Mouse (Mus musculus) embryonic facial prominence, embryonic 15.5 days (tissue): ENCODE measurements around the gene Arhgef28. TPM values are rescaled to one million over a fixed set of nuclear protein-coding genes. Genes with fewer than 3 reads are reported as not detected.

Experiments used
- ATAC-seq: fragments of 200-750 bp; cut with Nextera tagmentation; 2 replicates; pipeline ENCODE4 v1.8.0; 2017; ENCODE audit warnings: low read depth, moderate TSS enrichment; ENCODE audit not compliant: insufficient number of reproducible peaks, low FRiP score, low TSS enrichment
- H3K27ac ChIP-seq: fragments of 300-500 bp; sonication (generic); replicated peaks from 2 replicates; pipeline ENCODE4 v1.5.1; 2015; ENCODE audit warnings: mild to moderate bottlenecking, inconsistent platforms
- H3K27me3 ChIP-seq: fragments of 300-500 bp; sonication (generic); 2 replicates; pipeline ENCODE4 v1.6.1; 2015; ENCODE audit warnings: inconsistent platforms
- H3K36me3 ChIP-seq: fragments of 300-500 bp; sonication (generic); 2 replicates; pipeline ENCODE4 v1.6.1; 2015; ENCODE audit warnings: mild to moderate bottlenecking, inconsistent platforms
- H3K4me1 ChIP-seq: fragments of 300-500 bp; sonication (generic); 2 replicates; pipeline ENCODE4 v1.6.1; 2015; ENCODE audit warnings: inconsistent platforms
- H3K4me2 ChIP-seq: fragments of 300-500 bp; sonication (generic); replicated peaks from 2 replicates; pipeline ENCODE4 v1.6.1; 2015; ENCODE audit warnings: mild to moderate bottlenecking, inconsistent platforms
- H3K4me3 ChIP-seq: fragments of 300-500 bp; sonication (generic); replicated peaks from 2 replicates; pipeline ENCODE4 v1.5.1; 2015; ENCODE audit warnings: mild to moderate bottlenecking, inconsistent platforms
- H3K9ac ChIP-seq: fragments of 300-500 bp; sonication (generic); 2 replicates; pipeline ENCODE4 v1.6.1; 2015; ENCODE audit warnings: inconsistent platforms
- H3K9me3 ChIP-seq: fragments of 300-500 bp; sonication (generic); replicated peaks from 2 replicates; pipeline ENCODE4 v1.6.1; 2016; ENCODE audit warnings: inconsistent platforms
- WGBS: fragments of 180-500 bp; shearing (Covaris S2); methylation state at CpG from one replicate; pipeline ENCODE4 v1.1.7; 2015; 5-methylcytosine and 5-hydroxymethylcytosine counted together
- polyA plus RNA-seq: library from polyadenylated mRNA; unstranded; fragments of >200 nt; fragmentation: Nextera tagmentation; extraction: Ambion mirVana; gene quantifications from 2 replicates; pipeline ENCODE4 v1.2.1, GENCODE M21; 2015

The Arhgef28 gene
- polyA plus RNA-seq, 1 experiment from 2014 or later = 14.7 TPM

- no peaks in the 10 kb centered on the region for H3K9me3 ChIP-seq
- no peaks in the 10 kb centered on the region for H3K36me3 ChIP-seq
- no peak overlapping the region for H3K4me3 ChIP-seq
- WGBS = 74% methylated on average over 4 of the region's 4 CpGs
- H3K27ac ChIP-seq = no peak overlapping the region
- ATAC-seq = no peak
- H3K27me3 ChIP-seq = no peaks in the 10 kb centered on the region
- peaks cover under 1% of the 10 kb centered on the region; the same call in 1 of the 2 replicates for H3K4me1 ChIP-seq
- no peak overlapping the region for H3K4me2 ChIP-seq
- H3K9ac ChIP-seq = no peak overlapping the region
Observed at GRCm38 (mm10) chr13:97960142-97960541, 246.1 kb downstream of the Arhgef28 start.

- no peaks in the 10 kb centered on the region for H3K27me3 ChIP-seq
- 31% methylated on average over 7 of the region's 7 CpGs for WGBS
- H3K9me3 ChIP-seq = no peaks in the 10 kb centered on the region
- no peak overlapping the region for H3K4me3 ChIP-seq
- no peak overlapping the region for H3K4me2 ChIP-seq
- H3K4me1 ChIP-seq = peaks cover 3% of the 10 kb centered on the region; the same call in 1 of the 2 replicates
- no peak overlapping the region for H3K9ac ChIP-seq
- no peak for ATAC-seq
- H3K36me3 ChIP-seq = no peaks in the 10 kb centered on the region
- H3K27ac ChIP-seq = no peak overlapping the region
Observed at GRCm38 (mm10) chr13:97959394-97959888, 246.8 kb downstream of the Arhgef28 start.

GRCm38 (mm10) chr13:97955759-97956158, 250.5 kb downstream of the Arhgef28 start:
- WGBS = 67% methylated on average over 9 of the region's 9 CpGs
- no peaks in the 10 kb centered on the region for H3K27me3 ChIP-seq
- H3K4me1 ChIP-seq = peaks cover 3% of the 10 kb centered on the region; the same call in 1 of the 2 replicates
- no peak for ATAC-seq
- no peak overlapping the region for H3K9ac ChIP-seq
- H3K36me3 ChIP-seq = no peaks in the 10 kb centered on the region
- no peak overlapping the region for H3K27ac ChIP-seq
- H3K4me2 ChIP-seq = no peak overlapping the region
- H3K9me3 ChIP-seq = no peaks in the 10 kb centered on the region
- H3K4me3 ChIP-seq = no peak overlapping the region

- Histone ChIP-seq H3K4me2 (no peak overlapping the region), H3K4me3 (no peak overlapping the region), H3K4me1 (peaks cover 3% of the 10 kb centered on the region; the same call in 1 of the 2 replicates), H3K36me3 (no peaks in the 10 kb centered on the region), H3K9me3 (no peaks in the 10 kb centered on the region), H3K9ac (no peak overlapping the region), H3K27me3 (no peaks in the 10 kb centered on the region), H3K27ac (no peak overlapping the region)
- 30% methylated on average over 7 of the region's 7 CpGs for whole genome bisulfite sequencing
- no peak for ATAC-seq
Observed at GRCm38 (mm10) chr13:97954956-97955496, 251.2 kb downstream of the Arhgef28 start.

GRCm38 (mm10) chr13:97954051-97954450, 252.2 kb downstream of the Arhgef28 start:
- no peak overlapping the region for H3K4me3 ChIP-seq
- no peak overlapping the region for H3K27ac ChIP-seq
- no peaks in the 10 kb centered on the region for H3K36me3 ChIP-seq
- H3K27me3 ChIP-seq = no peaks in the 10 kb centered on the region
- WGBS = 51% methylated on average over 6 of the region's 6 CpGs
- no peak overlapping the region for H3K9ac ChIP-seq
- no peak for ATAC-seq
- H3K4me1 ChIP-seq = peaks cover 3% of the 10 kb centered on the region; the same call in 1 of the 2 replicates
- H3K9me3 ChIP-seq = no peaks in the 10 kb centered on the region
- no peak overlapping the region for H3K4me2 ChIP-seq

GRCm38 (mm10) chr13:97953526-97953925, 252.7 kb downstream of the Arhgef28 start:
- Histone ChIP-seq H3K27me3 (no peaks in the 10 kb centered on the region), H3K36me3 (no peaks in the 10 kb centered on the region), H3K9ac (no peak overlapping the region)

GRCm38 (mm10) chr13:97948856-97949255, 257.4 kb downstream of the Arhgef28 start:
- Histone ChIP-seq H3K9ac (no peak overlapping the region), H3K27ac (no peak overlapping the region), H3K9me3 (no peaks in the 10 kb centered on the region), H3K36me3 (no peaks in the 10 kb centered on the region), H3K27me3 (no peaks in the 10 kb centered on the region), H3K4me1 (no peaks in the 10 kb centered on the region), H3K4me2 (no peak overlapping the region), H3K4me3 (no peak overlapping the region)
- 90% methylated on average over 6 of the region's 6 CpGs for WGBS
- no peak for ATAC-seq

More at GRCm38 (mm10) chr13:97953526-97953925, 252.7 kb downstream of the Arhgef28 start:
- Histone ChIP-seq H3K4me1 (peaks cover 3% of the 10 kb centered on the region; the same call in 1 of the 2 replicates), H3K4me3 (no peak overlapping the region), H3K27ac (no peak overlapping the region), H3K4me2 (no peak overlapping the region), H3K9me3 (no peaks in the 10 kb centered on the region)
- 81% methylated on average over 19 of the region's 19 CpGs for WGBS
- no peak for ATAC-seq

GRCm38 (mm10) chr13:97947598-97947997, 258.6 kb downstream of the Arhgef28 start:
- 72% methylated on average over 3 of the region's 3 CpGs for WGBS
- H3K4me3 ChIP-seq = no peak overlapping the region
- H3K27ac ChIP-seq = no peak overlapping the region
- H3K36me3 ChIP-seq = no peaks in the 10 kb centered on the region
- H3K4me2 ChIP-seq = no peak overlapping the region
- no peaks in the 10 kb centered on the region for H3K9me3 ChIP-seq
- H3K4me1 ChIP-seq = no peaks in the 10 kb centered on the region
- H3K9ac ChIP-seq = no peak overlapping the region
- H3K27me3 ChIP-seq = no peaks in the 10 kb centered on the region
- ATAC-seq = no peak

- no peaks in the 10 kb centered on the region for H3K27me3 ChIP-seq
- peaks cover 6% of the 10 kb centered on the region; the same call in 1 of the 2 replicates for H3K4me1 ChIP-seq
- H3K4me3 ChIP-seq = no peak overlapping the region
- no peaks in the 10 kb centered on the region for H3K36me3 ChIP-seq
- H3K9ac ChIP-seq = no peak overlapping the region
- 71% methylated on average over 7 of the region's 7 CpGs for WGBS
- ATAC-seq = no peak
- no peak overlapping the region for H3K4me2 ChIP-seq
- H3K27ac ChIP-seq = no peak overlapping the region
- no peaks in the 10 kb centered on the region for H3K9me3 ChIP-seq
Observed at GRCm38 (mm10) chr13:97946422-97946821, 259.8 kb downstream of the Arhgef28 start.

- Histone ChIP-seq H3K4me1 (peaks cover 26% of the 10 kb centered on the region), H3K27ac (no peak overlapping the region), H3K9ac (no peak overlapping the region), H3K4me3 (no peak overlapping the region), H3K9me3 (no peaks in the 10 kb centered on the region), H3K4me2 (no peak overlapping the region), H3K36me3 (no peaks in the 10 kb centered on the region), H3K27me3 (no peaks in the 10 kb centered on the region)
- no peak for ATAC-seq
- 72% methylated on average over 13 of the region's 13 CpGs for WGBS
Observed at GRCm38 (mm10) chr13:97941909-97942680, 264.1 kb downstream of the Arhgef28 start.

- H3K4me3 ChIP-seq = no peak overlapping the region
- whole genome bisulfite sequencing = 21% methylated on average over 6 of the region's 6 CpGs
- no peaks in the 10 kb centered on the region for H3K36me3 ChIP-seq
- H3K4me2 ChIP-seq = no peak overlapping the region
- no peaks in the 10 kb centered on the region for H3K9me3 ChIP-seq
- no peak overlapping the region for H3K9ac ChIP-seq
- H3K27ac ChIP-seq = peak overlapping the region; percentile 66
- no peak for ATAC-seq
- H3K4me1 ChIP-seq = peaks cover 26% of the 10 kb centered on the region
- no peaks in the 10 kb centered on the region for H3K27me3 ChIP-seq
Observed at GRCm38 (mm10) chr13:97941099-97941498, 265.1 kb downstream of the Arhgef28 start.
